Mouse (Mus musculus) small intestine, adult 2 months (tissue): ENCODE data around the gene 1700001O22Rik.

ENCODE experiments used
- CTCF ChIP-seq: fragments of 200-500 bp; IDR thresholded peaks from 2 replicates; pipeline ENCODE4 v1.5.1; 2012; ENCODE audit warnings: low read depth, mild to moderate bottlenecking, control low read depth, inconsistent platforms, low read length, moderate library complexity, mixed read lengths; ENCODE audit not compliant: insufficient replicate concordance, insufficient read length; ENCODE audit errors: extremely low read depth
- POLR2A ChIP-seq: fragments of 200-500 bp; IDR thresholded peaks from 2 replicates; pipeline ENCODE4 v1.6.1; 2012; ENCODE audit warnings: low read depth, mild to moderate bottlenecking, control low read depth, inconsistent platforms, low read length, moderate library complexity

- no peak for TF ChIP-seq CTCF
- TF ChIP-seq POLR2A: no peak
These were observed 4.8 kb upstream of the 1700001O22Rik start for GRCm38 (mm10) chr2:30808296-30808655.
